Mouse (Mus musculus): ENCODE measurements around the gene Cib2. TPM values are rescaled to one million over a fixed set of nuclear protein-coding genes. Genes with fewer than 3 reads are reported as not detected.

Gene Cib2
- polyA plus RNA-seq, 1 experiment from 2014 or later = 28.5 TPM

GRCm38 (mm10) chr9:54583712-54584111 lies 23.7 kb upstream of the Cib2 start:
- Histone ChIP-seq H3K9ac (replicated peaks) (no peak overlapping the region), H3K36me3 (no peaks in the 10 kb centered on the region), H3K4me1 (replicated peaks) (peaks cover 19% of the 10 kb centered on the region), H3K9me3 (no peaks in the 10 kb centered on the region), H3K4me3 (replicated peaks) (no peak overlapping the region), H3K4me2 (replicated peaks) (no peak overlapping the region), H3K27me3 (no peaks in the 10 kb centered on the region), H3K27ac (no peak overlapping the region)
- no peak for ATAC-seq
- 63% methylated on average over 1 of the region's 1 CpGs for WGBS

GRCm38 (mm10) chr9:54571130-54571839 lies 11.3 kb upstream of the Cib2 start:
- Histone ChIP-seq H3K27me3 (no peaks in the 10 kb centered on the region), H3K36me3 (no peaks in the 10 kb centered on the region), H3K4me3 (replicated peaks) (no peak overlapping the region), H3K9ac (replicated peaks) (no peak overlapping the region), H3K27ac (no peak overlapping the region), H3K9me3 (no peaks in the 10 kb centered on the region), H3K4me2 (replicated peaks) (no peak overlapping the region), H3K4me1 (replicated peaks) (no peaks in the 10 kb centered on the region)
- WGBS = 84% methylated on average over 9 of the region's 9 CpGs
- ATAC-seq = no peak

- WGBS = 34% methylated on average over 2 of the region's 2 CpGs
- ATAC-seq = no peak
These were observed 8.7 kb upstream of the Cib2 start for GRCm38 (mm10) chr9:54568732-54569131.

DNA sequence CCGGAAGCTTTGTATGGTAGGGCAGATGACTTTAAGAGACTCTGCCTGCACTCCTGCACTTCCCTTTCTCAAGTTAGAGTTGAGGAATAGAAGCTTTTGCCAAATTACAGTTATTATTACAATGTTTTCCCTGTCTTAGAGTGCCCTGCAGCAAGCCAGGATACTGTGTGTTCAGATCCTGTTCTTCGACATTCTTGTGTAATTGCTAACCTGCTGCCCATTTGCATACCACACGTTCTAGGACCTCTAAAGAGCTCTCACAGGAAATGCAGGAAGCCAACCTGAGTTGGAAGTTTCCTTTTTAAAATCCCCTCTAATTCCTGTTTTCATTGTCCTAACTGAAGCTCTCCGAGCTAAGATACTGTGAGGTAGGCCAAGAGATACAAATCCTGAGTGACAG lies 6.9 kb upstream of the Cib2 start:
- ATAC-seq = no peak
- no peaks in the 10 kb centered on the region for H3K4me1 ChIP-seq (replicated peaks)
- H3K27me3 ChIP-seq = no peaks in the 10 kb centered on the region
- H3K4me2 ChIP-seq (replicated peaks) = no peak overlapping the region
- WGBS = 66% methylated on average over 4 of the region's 4 CpGs
- no peaks in the 10 kb centered on the region for H3K9me3 ChIP-seq
- no peak overlapping the region for H3K27ac ChIP-seq
- H3K4me3 ChIP-seq (replicated peaks) = no peak overlapping the region
- H3K36me3 ChIP-seq = no peaks in the 10 kb centered on the region
- H3K9ac ChIP-seq (replicated peaks) = no peak overlapping the region

More at GRCm38 (mm10) chr9:54568732-54569131, 8.7 kb upstream of the Cib2 start:
- Histone ChIP-seq H3K4me3 (replicated peaks) (no peak overlapping the region), H3K27me3 (no peaks in the 10 kb centered on the region), H3K36me3 (no peaks in the 10 kb centered on the region), H3K27ac (no peak overlapping the region), H3K4me1 (replicated peaks) (no peaks in the 10 kb centered on the region), H3K9ac (replicated peaks) (no peak overlapping the region), H3K9me3 (no peaks in the 10 kb centered on the region), H3K4me2 (replicated peaks) (no peak overlapping the region)

GRCm38 (mm10) chr9:54560831-54561601 lies 998 bp upstream of the Cib2 start:
- ATAC-seq = no peak
- no peaks in the 10 kb centered on the region for H3K36me3 ChIP-seq
- WGBS = 86% methylated on average over 8 of the region's 8 CpGs

GRCm38 (mm10) chr9:54558731-54559130 lies 1.3 kb downstream of the Cib2 start:
- Histone ChIP-seq H3K36me3 (no peaks in the 10 kb centered on the region), H3K9me3 (no peaks in the 10 kb centered on the region), H3K9ac (replicated peaks) (no peak overlapping the region), H3K4me1 (replicated peaks) (peaks cover 12% of the 10 kb centered on the region; the same call in 1 of the 2 replicates), H3K4me3 (replicated peaks) (no peak overlapping the region), H3K27ac (no peak overlapping the region), H3K27me3 (peaks cover 15% of the 10 kb centered on the region), H3K4me2 (replicated peaks) (no peak overlapping the region)
- no peak for ATAC-seq
- WGBS = 86% methylated on average over 8 of the region's 8 CpGs

More at GRCm38 (mm10) chr9:54560831-54561601, 998 bp upstream of the Cib2 start:
- Histone ChIP-seq H3K4me1 (replicated peaks) (peaks cover 12% of the 10 kb centered on the region; the same call in 1 of the 2 replicates), H3K4me2 (replicated peaks) (no peak overlapping the region), H3K9ac (replicated peaks) (no peak overlapping the region), H3K27ac (no peak overlapping the region), H3K9me3 (no peaks in the 10 kb centered on the region), H3K27me3 (peaks cover 15% of the 10 kb centered on the region), H3K4me3 (replicated peaks) (no peak overlapping the region)

- H3K4me3 ChIP-seq (replicated peaks) = no peak overlapping the region
These were observed 5.0 kb downstream of the Cib2 start for GRCm38 (mm10) chr9:54555044-54555443.

GRCm38 (mm10) chr9:54552409-54552808 lies 7.6 kb downstream of the Cib2 start:
- Histone ChIP-seq H3K9ac (replicated peaks) (no peak overlapping the region), H3K27me3 (no peaks in the 10 kb centered on the region), H3K4me1 (replicated peaks) (no peaks in the 10 kb centered on the region), H3K4me3 (replicated peaks) (no peak overlapping the region), H3K36me3 (no peaks in the 10 kb centered on the region), H3K9me3 (no peaks in the 10 kb centered on the region), H3K4me2 (replicated peaks) (no peak overlapping the region), H3K27ac (no peak overlapping the region)
- no peak for ATAC-seq
- WGBS = 24% methylated on average over 5 of the region's 5 CpGs

More at GRCm38 (mm10) chr9:54555044-54555443, 5.0 kb downstream of the Cib2 start:
- ATAC-seq = no peak
- Histone ChIP-seq H3K27me3 (peaks cover 15% of the 10 kb centered on the region), H3K36me3 (no peaks in the 10 kb centered on the region), H3K4me1 (replicated peaks) (peaks cover 9% of the 10 kb centered on the region; the same call in 1 of the 2 replicates), H3K9ac (replicated peaks) (no peak overlapping the region), H3K9me3 (no peaks in the 10 kb centered on the region), H3K27ac (no peak overlapping the region), H3K4me2 (replicated peaks) (no peak overlapping the region)
- 96% methylated on average over 2 of the region's 2 CpGs for WGBS

DNA sequence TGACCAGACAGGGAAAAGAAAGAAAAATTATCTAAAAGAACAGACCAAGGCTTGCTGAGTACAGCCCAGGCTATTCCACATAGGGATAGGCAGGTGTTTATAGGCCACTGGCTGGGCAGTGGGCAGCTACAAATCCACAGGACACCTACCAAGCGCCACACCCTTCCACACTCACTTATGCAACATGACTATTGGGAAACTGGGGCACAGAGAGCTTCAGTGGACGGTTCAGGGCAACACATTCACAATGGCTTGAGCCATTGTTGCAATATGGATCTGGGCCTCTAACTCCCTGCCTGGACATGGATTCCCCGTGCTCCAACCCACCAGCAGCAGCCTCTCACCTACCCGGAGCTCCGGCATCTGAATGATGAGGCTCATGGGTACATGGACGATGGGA lies 10.6 kb downstream of the Cib2 start:
- ATAC-seq = no peak

GRCm38 (mm10) chr9:54547536-54547935 lies 12.5 kb downstream of the Cib2 start:
- no peak overlapping the region for H3K9ac ChIP-seq (replicated peaks)
- no peaks in the 10 kb centered on the region for H3K9me3 ChIP-seq
- no peaks in the 10 kb centered on the region for H3K36me3 ChIP-seq
- no peak overlapping the region for H3K4me3 ChIP-seq (replicated peaks)
- 26% methylated on average over 5 of the region's 5 CpGs for WGBS
- H3K4me1 ChIP-seq (replicated peaks) = no peaks in the 10 kb centered on the region
- no peak for ATAC-seq
- H3K27me3 ChIP-seq = no peaks in the 10 kb centered on the region
- H3K27ac ChIP-seq = no peak overlapping the region
- H3K4me2 ChIP-seq (replicated peaks) = no peak overlapping the region

More for the DNA sequence above, 10.6 kb downstream of the Cib2 start:
- H3K27ac ChIP-seq = no peak overlapping the region
- no peaks in the 10 kb centered on the region for H3K9me3 ChIP-seq
- H3K27me3 ChIP-seq = no peaks in the 10 kb centered on the region
- WGBS = 93% methylated on average over 6 of the region's 6 CpGs
- no peaks in the 10 kb centered on the region for H3K36me3 ChIP-seq
- H3K9ac ChIP-seq (replicated peaks) = no peak overlapping the region
- no peak overlapping the region for H3K4me3 ChIP-seq (replicated peaks)
- no peaks in the 10 kb centered on the region for H3K4me1 ChIP-seq (replicated peaks)
- no peak overlapping the region for H3K4me2 ChIP-seq (replicated peaks)

GRCm38 (mm10) chr9:54544954-54545315 lies 15.1 kb downstream of the Cib2 start:
- Histone ChIP-seq H3K27me3 (no peaks in the 10 kb centered on the region), H3K9me3 (no peaks in the 10 kb centered on the region), H3K4me2 (replicated peaks) (no peak overlapping the region), H3K4me1 (replicated peaks) (no peaks in the 10 kb centered on the region), H3K9ac (replicated peaks) (no peak overlapping the region), H3K27ac (no peak overlapping the region), H3K4me3 (replicated peaks) (no peak overlapping the region), H3K36me3 (no peaks in the 10 kb centered on the region)
- ATAC-seq = no peak
- 92% methylated on average over 4 of the region's 4 CpGs for WGBS

GRCm38 (mm10) chr9:54544212-54544953 lies 15.6 kb downstream of the Cib2 start:
- 88% methylated on average over 9 of the region's 9 CpGs for WGBS
- no peak for ATAC-seq
- Histone ChIP-seq H3K4me3 (replicated peaks) (no peak overlapping the region), H3K4me2 (replicated peaks) (no peak overlapping the region), H3K36me3 (no peaks in the 10 kb centered on the region), H3K9me3 (no peaks in the 10 kb centered on the region), H3K27ac (no peak overlapping the region), H3K4me1 (replicated peaks) (no peaks in the 10 kb centered on the region), H3K9ac (replicated peaks) (no peak overlapping the region), H3K27me3 (no peaks in the 10 kb centered on the region)
